Mouse (Mus musculus) heart, adult 2 months (tissue): ENCODE measurements around the gene Akap8. TPM values are rescaled to one million over a fixed set of nuclear protein-coding genes. Genes with fewer than 3 reads are reported as not detected.
A peak's percentile ranks its signal among the peaks of the same experiment; 100 is the strongest.

ENCODE experiments used
- DNase-seq, 2 experiments: peaks; one replicate each; pipeline ENCODE4 v3.0.0; 2021
- H3K27ac ChIP-seq: fragments of 200-600 bp; 2 replicates; pipeline ENCODE4 v1.8.1; 2022
- H3K27me3 ChIP-seq: fragments of 200-500 bp; 2 replicates; pipeline ENCODE4 v1.6.1; 2012; ENCODE audit warnings: mild to moderate bottlenecking, low read length, inconsistent platforms, mixed read lengths; ENCODE audit not compliant: control insufficient read depth, insufficient read depth
- H3K36me3 ChIP-seq: fragments of 200-500 bp; 2 replicates; pipeline ENCODE4 v1.6.1; 2012; ENCODE audit warnings: low read length, inconsistent platforms; ENCODE audit not compliant: control insufficient read depth, insufficient read depth
- H3K4me1 ChIP-seq: fragments of 200-500 bp; 2 replicates; pipeline ENCODE4 v1.6.1; 2011; ENCODE audit warnings: low read length; ENCODE audit not compliant: control insufficient read depth, insufficient read depth
- H3K4me3 ChIP-seq: fragments of 200-600 bp; 2 replicates; pipeline ENCODE4 v1.8.1; 2022
- H3K79me2 ChIP-seq: fragments of 200-500 bp; replicated peaks from 2 replicates; pipeline ENCODE4 v1.6.1; 2012; ENCODE audit warnings: mild to moderate bottlenecking, inconsistent platforms, low read length, moderate library complexity, mixed read lengths; ENCODE audit not compliant: control insufficient read depth, insufficient read depth
- H3K9ac ChIP-seq: fragments of 200-500 bp; 2 replicates; pipeline ENCODE4 v1.6.1; 2012; ENCODE audit warnings: low read depth, mild to moderate bottlenecking, control low read depth, inconsistent platforms, low read length, mixed read lengths
- CTCF ChIP-seq: fragments of 200-600 bp; IDR thresholded peaks from 2 replicates; pipeline ENCODE4 v1.8.1; 2022; ENCODE audit warnings: antibody characterized with exemption, mild to moderate bottlenecking, moderate library complexity
- EP300 ChIP-seq: fragments of 200-500 bp; IDR thresholded peaks from 2 replicates; pipeline ENCODE4 v1.6.1; 2011; ENCODE audit warnings: low read depth, low read length, control low read depth; ENCODE audit not compliant: insufficient read depth
- POLR2A ChIP-seq: fragments of 200-500 bp; IDR thresholded peaks from 2 replicates; pipeline ENCODE4 v1.6.1; 2011; ENCODE audit warnings: mild to moderate bottlenecking, low read depth, low read length, control low read depth; ENCODE audit not compliant: insufficient read depth
- WGBS: fragments of 180-500 bp; shearing (Covaris S2); methylation state at CpG from one replicate; pipeline ENCODE4 v1.1.7; 2018; 5-methylcytosine and 5-hydroxymethylcytosine counted together
- intact Hi-C: fragments of 180-260 bp; cut with DNase I; formaldehyde crosslinking; loops from one replicate; pipeline ENCODE4 v1.15.1; 2025
- polyA plus RNA-seq: library from polyadenylated mRNA; depleted of rRNA; stranded (reverse); fragments of >200 nt; gene quantifications from 2 replicates; pipeline ENCODE4 v1.2.3, GENCODE M21; 2012
- total RNA-seq, 2 experiments: library from RNA; stranded (reverse); gene quantifications; 2 replicates each; pipeline ENCODE4 v1.2.3; 2021

The Akap8 gene
- total and polyA plus RNA-seq, 3 experiments, result 32.2 to 40.7 (median 38.9) TPM

DNA sequence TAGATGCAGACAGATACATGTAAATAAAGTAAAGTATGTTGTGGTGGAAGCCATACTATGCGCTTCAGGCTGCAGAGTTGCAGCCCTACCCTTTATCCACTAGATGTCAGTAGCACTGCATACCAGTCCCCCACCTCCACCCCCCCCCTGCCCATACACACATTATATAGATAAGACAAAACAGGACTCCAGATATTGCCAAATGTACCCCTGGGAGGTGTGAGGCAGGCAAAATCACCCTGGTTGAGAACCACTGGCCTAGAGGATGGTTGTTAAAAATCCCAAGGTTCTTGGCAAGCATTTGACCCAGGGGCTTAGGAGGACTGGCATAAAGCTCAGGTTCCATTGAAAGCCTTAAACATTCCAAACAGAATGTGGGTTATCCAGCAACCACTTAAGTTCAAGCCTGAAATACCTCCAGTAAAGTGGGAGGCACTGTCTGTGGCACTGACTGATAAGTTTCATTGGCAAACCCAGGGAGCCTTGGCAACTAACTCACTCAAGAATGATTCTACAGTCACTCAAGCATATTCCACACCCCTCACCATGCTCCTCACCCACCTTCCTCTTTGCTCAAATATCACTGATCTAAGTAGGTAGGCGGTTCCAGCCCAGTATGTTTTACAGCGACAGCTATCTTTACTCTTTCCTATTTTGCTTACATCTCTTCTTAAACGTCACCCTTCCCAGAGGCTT, 28.1 kb upstream of the Akap8 start:
- H3K27ac ChIP-seq, result peak overlapping the region; percentile 96
- 5% methylated on average over 4 of the region's 4 CpGs for WGBS
- intact Hi-C loops, result loop anchor here (2.0 kb wide), 3 partner anchors 14 to 146 kb away; no protein-coding TSS in a partner anchor

DNA sequence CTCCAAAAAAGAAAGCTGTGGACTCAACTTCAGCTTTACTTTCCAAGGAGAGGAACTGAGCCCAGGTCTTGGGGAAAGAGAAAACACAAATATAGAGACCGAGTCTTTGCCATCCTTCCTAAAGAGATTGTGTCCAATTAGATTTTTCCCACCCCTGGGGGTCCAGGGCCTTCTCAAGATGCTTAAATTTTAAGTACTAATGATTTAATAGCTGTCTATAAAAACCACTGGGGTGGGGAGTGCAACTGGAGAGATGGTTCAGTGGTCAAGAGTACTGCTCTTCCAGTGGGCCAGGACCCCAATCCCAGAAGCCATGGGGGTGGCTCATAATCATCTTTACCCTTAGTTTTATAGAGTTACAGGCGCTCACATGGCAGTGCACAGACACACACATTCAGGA, 27.4 kb upstream of the Akap8 start:
- TF ChIP-seq CTCF (no peak), EP300 (no peak), POLR2A (no peak)
- no peaks in the 10 kb centered on the region for H3K27me3 ChIP-seq
- WGBS, result 69% methylated on average over 2 of the region's 2 CpGs
- no peak overlapping the region for H3K27ac ChIP-seq
- H3K4me3 ChIP-seq, result peak overlapping the region; percentile 1; the same call in 1 of the 2 replicates
- peaks cover 4% of the 10 kb centered on the region; the same call in 1 of the 2 replicates for H3K79me2 ChIP-seq
- H3K4me1 ChIP-seq, result peaks cover 4% of the 10 kb centered on the region; the same call in 1 of the 2 replicates
- no peak for DNase-seq
- intact Hi-C loops, result loop anchor here (2.0 kb wide), 3 partner anchors 14 to 146 kb away; no protein-coding TSS in a partner anchor
- H3K9ac ChIP-seq, result no peak overlapping the region
- peaks cover 11% of the 10 kb centered on the region for H3K36me3 ChIP-seq

More for the DNA sequence above, 28.1 kb upstream of the Akap8 start:
- Histone ChIP-seq H3K36me3 (peaks cover 11% of the 10 kb centered on the region), H3K27me3 (no peaks in the 10 kb centered on the region), H3K9ac (peak overlapping the region; percentile 67), H3K4me3 (peak overlapping the region; percentile 81), H3K4me1 (peaks cover 4% of the 10 kb centered on the region; the same call in 1 of the 2 replicates), H3K79me2 (peaks cover 4% of the 10 kb centered on the region; the same call in 1 of the 2 replicates)
- peak in 1 of 2 experiments; percentile 47 for DNase-seq
- TF ChIP-seq POLR2A (no peak), EP300 (peak; percentile 74; the same call in 1 of the 2 replicates), CTCF (peak; percentile 96; the same call in 1 of the 2 replicates)

DNA sequence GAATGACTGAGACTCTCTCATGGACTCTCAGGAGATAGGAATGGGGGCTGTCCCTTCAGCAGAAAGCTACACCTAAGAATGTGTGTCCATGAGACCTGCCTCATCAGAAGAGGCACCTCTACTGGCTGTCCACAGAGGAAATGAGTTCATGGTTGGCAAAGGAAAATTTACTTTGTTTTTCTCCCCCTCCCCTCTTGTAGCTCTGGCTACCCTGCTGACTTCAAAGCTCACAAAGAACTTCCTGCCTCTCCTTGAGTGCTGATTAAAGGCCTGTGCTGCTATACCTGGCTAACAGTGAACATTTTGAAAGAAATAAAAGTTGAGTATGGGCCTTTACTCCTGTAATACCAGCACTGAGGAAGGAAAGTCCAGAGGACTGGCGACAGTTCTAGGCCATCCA, 20.1 kb upstream of the Akap8 start:
- no peak overlapping the region for H3K27ac ChIP-seq
- H3K27me3 ChIP-seq, result no peaks in the 10 kb centered on the region
- no peak overlapping the region for H3K9ac ChIP-seq
- H3K4me3 ChIP-seq, result no peak overlapping the region
- TF ChIP-seq EP300 (no peak), POLR2A (no peak), CTCF (no peak)
- WGBS, result 94% methylated on average over 1 of the region's 1 CpGs
- peaks cover 1% of the 10 kb centered on the region; the same call in 1 of the 2 replicates for H3K79me2 ChIP-seq
- DNase-seq, result no peak
- peaks cover 3% of the 10 kb centered on the region for H3K4me1 ChIP-seq
- intact Hi-C loops, result no loop called here
- H3K36me3 ChIP-seq, result peaks cover 16% of the 10 kb centered on the region

DNA sequence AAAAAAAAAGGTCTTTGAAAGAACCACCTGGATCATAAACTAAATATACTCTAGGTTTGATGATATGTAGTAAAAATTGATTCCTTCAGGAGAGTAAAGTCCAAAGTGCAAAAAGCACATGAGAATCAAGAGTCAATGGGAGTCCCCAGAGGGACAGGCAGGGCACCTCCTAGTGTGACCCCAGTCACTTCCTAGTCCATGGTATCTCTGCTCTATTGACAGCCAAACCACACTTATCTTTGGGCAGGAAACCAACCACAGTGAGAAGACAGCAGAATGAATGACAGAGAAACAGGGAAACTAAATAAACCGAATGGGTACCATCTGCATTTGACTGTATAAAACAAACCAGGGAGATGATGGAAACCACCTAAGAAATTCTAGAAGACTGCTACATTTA, 19.1 kb upstream of the Akap8 start:
- Histone ChIP-seq H3K27ac (no peak overlapping the region), H3K36me3 (peaks cover 16% of the 10 kb centered on the region), H3K9ac (no peak overlapping the region), H3K4me1 (peaks cover 3% of the 10 kb centered on the region), H3K27me3 (no peaks in the 10 kb centered on the region), H3K79me2 (peaks cover 1% of the 10 kb centered on the region; the same call in 1 of the 2 replicates), H3K4me3 (no peak overlapping the region)
- TF ChIP-seq CTCF (no peak), POLR2A (no peak), EP300 (no peak)
- 14% methylated on average over 1 of the region's 1 CpGs for whole genome bisulfite sequencing
- no peak for DNase-seq
- intact Hi-C loops, result no loop called here

DNA sequence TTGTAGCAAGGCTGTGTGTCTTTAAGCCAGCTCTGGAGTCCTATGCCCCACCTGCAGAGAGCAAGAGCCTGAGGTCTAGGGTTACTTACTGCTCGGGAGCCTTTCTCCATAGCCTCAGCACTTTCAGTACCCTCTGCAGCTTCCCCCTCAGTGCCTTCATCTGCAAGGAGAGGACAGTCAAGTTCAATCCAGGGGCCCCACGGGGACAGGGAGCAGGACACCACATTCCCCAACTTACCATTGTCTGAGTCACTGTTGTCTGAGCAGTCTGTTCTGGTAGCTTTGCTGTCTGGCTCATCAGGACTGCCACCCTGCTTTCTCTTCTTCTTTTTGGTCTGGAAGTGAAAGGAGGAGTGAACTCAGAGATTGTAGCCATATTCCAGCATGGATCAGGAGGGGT, 14.8 kb upstream of the Akap8 start:
- TF ChIP-seq POLR2A, result no peak
- TF ChIP-seq EP300, result no peak
- TF ChIP-seq CTCF, result no peak
- H3K27ac ChIP-seq, result no peak overlapping the region
- H3K36me3 ChIP-seq, result peaks cover 6% of the 10 kb centered on the region
- intact Hi-C loops, result no loop called here
- DNase-seq, result no peak
- WGBS, result 64% methylated on average over 2 of the region's 2 CpGs
- H3K79me2 ChIP-seq, result peaks cover 2% of the 10 kb centered on the region; the same call in 1 of the 2 replicates
- H3K27me3 ChIP-seq, result no peaks in the 10 kb centered on the region
- no peak overlapping the region for H3K4me3 ChIP-seq
- no peak overlapping the region for H3K9ac ChIP-seq
- H3K4me1 ChIP-seq, result peaks cover 2% of the 10 kb centered on the region

DNA sequence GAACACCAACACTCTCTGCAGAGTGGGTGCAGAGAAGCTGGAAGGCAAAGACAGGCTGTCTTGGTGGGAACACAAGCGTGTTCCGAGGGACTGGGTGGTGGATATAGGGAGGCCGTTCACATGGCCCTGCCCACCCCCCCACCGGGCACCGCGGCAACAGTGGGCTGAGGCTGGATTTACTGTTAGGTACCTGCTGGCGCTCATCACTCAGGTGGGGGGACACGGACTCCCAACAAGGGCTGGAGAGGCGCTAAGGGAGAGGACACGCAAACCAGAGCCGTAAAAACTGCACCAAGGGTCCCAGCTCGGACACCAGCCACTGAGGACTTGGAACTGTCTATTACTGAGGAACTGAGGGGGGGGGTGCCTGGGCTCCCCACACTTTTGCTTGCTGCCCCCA, 13.9 kb upstream of the Akap8 start:
- H3K4me3 ChIP-seq, result no peak overlapping the region
- intact Hi-C loops, result no loop called here
- no peaks in the 10 kb centered on the region; the same call in 1 of the 2 replicates for H3K4me1 ChIP-seq
- H3K27ac ChIP-seq, result no peak overlapping the region
- 96% methylated on average over 12 of the region's 12 CpGs for WGBS
- no peak overlapping the region for H3K9ac ChIP-seq
- H3K27me3 ChIP-seq, result no peaks in the 10 kb centered on the region
- DNase-seq, result no peak
- no peak for TF ChIP-seq CTCF
- no peak for TF ChIP-seq POLR2A
- no peak for TF ChIP-seq EP300
- peaks cover 2% of the 10 kb centered on the region; the same call in 1 of the 2 replicates for H3K79me2 ChIP-seq
- peaks cover 2% of the 10 kb centered on the region; the same call in 1 of the 2 replicates for H3K36me3 ChIP-seq
